Mouse (Mus musculus) stomach, postnatal 0 days (tissue): Measurements from ENCODE around the gene Ly6g6c.

Experiments used
- CTCF ChIP-seq: IDR thresholded peaks from 2 replicates; pipeline ENCODE4 v1.5.1; 2016; ENCODE audit warnings: antibody characterized with exemption, low read depth, mild to moderate bottlenecking, moderate library complexity
- EP300 ChIP-seq: optimal IDR thresholded peaks from 2 replicates; pipeline ENCODE3; 2016; ENCODE audit warnings: antibody characterized with exemption

DNA sequence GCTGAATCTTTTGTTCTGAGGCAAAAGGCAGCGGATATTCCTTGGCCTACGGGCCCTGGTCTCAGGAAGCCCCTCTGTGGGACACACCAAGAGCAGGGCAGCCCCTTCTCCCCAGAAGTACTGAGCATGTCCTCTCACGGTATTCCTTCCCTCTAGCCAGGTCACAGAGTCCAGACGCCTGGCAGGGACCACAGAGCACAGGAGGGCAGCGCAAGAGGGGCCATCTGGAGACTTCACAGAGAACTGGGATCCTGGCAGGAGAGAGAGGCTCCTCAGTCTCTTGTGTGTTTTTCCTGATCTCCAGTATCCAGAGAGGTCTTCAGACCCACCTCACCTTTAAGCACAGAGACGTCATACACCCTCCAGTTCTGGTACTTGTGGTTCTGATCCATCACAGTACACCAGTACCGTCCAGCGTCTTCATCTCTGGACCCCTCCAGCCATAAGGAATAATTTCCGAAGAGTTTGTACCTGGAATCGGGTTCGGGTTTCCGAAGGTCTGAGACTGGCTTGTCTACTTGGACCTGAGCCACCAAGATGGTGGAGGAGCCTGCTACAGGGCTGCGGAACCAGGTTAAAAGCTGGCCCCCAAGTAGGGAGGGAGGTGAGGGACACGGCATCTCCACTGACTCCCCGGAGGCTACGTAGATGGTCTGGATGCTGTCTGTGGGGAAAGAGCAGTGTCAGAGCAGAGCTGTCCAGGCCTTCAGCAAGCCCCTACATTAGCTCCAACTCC lies 17.8 kb downstream of the Ly6g6c start:
- no peak for TF ChIP-seq CTCF
- no peak for TF ChIP-seq EP300
